Mouse (Mus musculus) ES-CJ7 (cell line): ENCODE results near the gene Gm21988.

ENCODE experiments used
- DNase-seq: peaks from one replicate; pipeline ENCODE4 v3.0.0; 2011; ENCODE audit warnings: low read depth, low spot score

Gene Gm21988

GRCm38 (mm10) chr11:70218039-70218438 is 21.6 kb downstream of the Gm21988 start:
- DNase-seq, result no peak

- no peak for DNase-seq
Measured at GRCm38 (mm10) chr11:70216103-70216502, 23.5 kb downstream of the Gm21988 start.

GRCm38 (mm10) chr11:70215301-70215700 is 24.3 kb downstream of the Gm21988 start:
- no peak for DNase-seq

- no peak for DNase-seq
Measured at GRCm38 (mm10) chr11:70214856-70215209, 24.8 kb downstream of the Gm21988 start.

GRCm38 (mm10) chr11:70214191-70214855 is 25.3 kb downstream of the Gm21988 start:
- DNase-seq, result no peak

- no peak for DNase-seq
Measured at GRCm38 (mm10) chr11:70213736-70214135, 25.9 kb downstream of the Gm21988 start.

- peak; percentile 62 for DNase-seq
Measured at GRCm38 (mm10) chr11:70212896-70213295, 26.7 kb downstream of the Gm21988 start.

GRCm38 (mm10) chr11:70212423-70212822 is 27.2 kb downstream of the Gm21988 start, which contains the start of gene Slc16a11:
Gene Slc16a11, plus strand, starts transcription at chr11:70212752.
- no peak for DNase-seq

- DNase-seq, result no peak
Measured at GRCm38 (mm10) chr11:70211972-70212371, 27.7 kb downstream of the Gm21988 start.

GRCm38 (mm10) chr11:70210681-70211080 is 28.9 kb downstream of the Gm21988 start:
- DNase-seq, result no peak

- DNase-seq, result no peak
Measured at GRCm38 (mm10) chr11:70208778-70209388, 30.7 kb downstream of the Gm21988 start.

GRCm38 (mm10) chr11:70207283-70207682 is 32.3 kb downstream of the Gm21988 start:
- DNase-seq, result no peak

GRCm38 (mm10) chr11:70206801-70207200 is 32.8 kb downstream of the Gm21988 start:
- no peak for DNase-seq

- peak; percentile 78 for DNase-seq
Measured at GRCm38 (mm10) chr11:70201691-70202090, 37.9 kb downstream of the Gm21988 start.

GRCm38 (mm10) chr11:70200036-70200608 is 39.5 kb downstream of the Gm21988 start:
- no peak for DNase-seq

GRCm38 (mm10) chr11:70199107-70199506 is 40.5 kb downstream of the Gm21988 start:
- no peak for DNase-seq

GRCm38 (mm10) chr11:70198332-70198731 is 41.3 kb downstream of the Gm21988 start:
- no peak for DNase-seq

GRCm38 (mm10) chr11:70193354-70194285 is 46.0 kb downstream of the Gm21988 start:
- DNase-seq, result no peak

GRCm38 (mm10) chr11:70192157-70192556 is 47.5 kb downstream of the Gm21988 start:
- no peak for DNase-seq

- no peak for DNase-seq
Measured at GRCm38 (mm10) chr11:70191188-70191587, 48.4 kb downstream of the Gm21988 start.

GRCm38 (mm10) chr11:70189319-70190134 is 50.1 kb downstream of the Gm21988 start:
- DNase-seq, result no peak
